Mouse (Mus musculus) erythroid progenitor cell, adult 5-6 weeks (primary cell): Measurements from ENCODE around the gene Kcnd2. TPM values are rescaled to one million over a fixed set of nuclear protein-coding genes. Genes with fewer than 3 reads are reported as not detected.

Experiments
- ATAC-seq: replicated peaks from 2 replicates; pipeline ENCODE4 v1.8.0; 2016; ENCODE audit warnings: moderate number of reproducible peaks, mild to moderate bottlenecking, moderate TSS enrichment, inconsistent platforms; ENCODE audit not compliant: poor library complexity, low FRiP score, severe bottlenecking
- total RNA-seq, 2 experiments: library from RNA; stranded (forward) in 1 of 2; stranded (reverse) in 1 of 2; fragments of 150-400 nt in 1 of 2; fragments of 186-747, 209-891 nt in 1 of 2; gene quantifications; 2 replicates each; pipeline versions ENCODE4 v1.2.3 to v1.2.4; 2015 to 2017; ENCODE audit warnings: low replicate concordance in 2 of 2

Gene Kcnd2
- total RNA-seq, 2 experiments from 2014 or later, result not detected

- no peak for ATAC-seq
Measured at GRCm38 (mm10) chr6:21664135-21664534, 448.8 kb downstream of the Kcnd2 start.

- no peak for ATAC-seq
Measured at GRCm38 (mm10) chr6:21664638-21665037, 449.3 kb downstream of the Kcnd2 start.

- ATAC-seq, result no peak
Measured at GRCm38 (mm10) chr6:21684252-21684651, 468.9 kb downstream of the Kcnd2 start.

GRCm38 (mm10) chr6:21686388-21686787 is 471.1 kb downstream of the Kcnd2 start:
- no peak for ATAC-seq

- ATAC-seq, result no peak
Measured at GRCm38 (mm10) chr6:21692861-21693350, 477.6 kb downstream of the Kcnd2 start.

GRCm38 (mm10) chr6:21697641-21698040 is 482.3 kb downstream of the Kcnd2 start:
- ATAC-seq, result no peak

GRCm38 (mm10) chr6:21701131-21701530 is 485.8 kb downstream of the Kcnd2 start:
- no peak for ATAC-seq

GRCm38 (mm10) chr6:21709228-21709627 is 493.9 kb downstream of the Kcnd2 start:
- ATAC-seq, result no peak

- no peak for ATAC-seq
Measured at GRCm38 (mm10) chr6:21719121-21719520, 503.8 kb downstream of the Kcnd2 start.

GRCm38 (mm10) chr6:21722238-21722637 is 506.9 kb downstream of the Kcnd2 start:
- no peak for ATAC-seq

- ATAC-seq, result no peak
Measured at GRCm38 (mm10) chr6:21740606-21741005, 525.3 kb downstream of the Kcnd2 start.

- no peak for ATAC-seq
Measured at GRCm38 (mm10) chr6:21744615-21745266, 529.4 kb downstream of the Kcnd2 start.

- no peak for ATAC-seq
Measured at GRCm38 (mm10) chr6:21747536-21747935, 532.2 kb downstream of the Kcnd2 start.

GRCm38 (mm10) chr6:21767787-21768221 is 552.5 kb downstream of the Kcnd2 start:
- no peak for ATAC-seq

- no peak for ATAC-seq
Measured at GRCm38 (mm10) chr6:21768745-21769446, 553.6 kb downstream of the Kcnd2 start.

GRCm38 (mm10) chr6:21769447-21769809 is 554.1 kb downstream of the Kcnd2 start:
- no peak for ATAC-seq

- no peak for ATAC-seq
Measured at GRCm38 (mm10) chr6:21774213-21774916, 559.1 kb downstream of the Kcnd2 start.
